Mouse (Mus musculus): Measurements from ENCODE around the gene Scamp3. TPM values are rescaled to one million over a fixed set of nuclear protein-coding genes. Genes with fewer than 3 reads are reported as not detected.
"Not testable (repeated sequence)": the region's sequence is repeated elsewhere in the genome, so short reads cannot be mapped to it uniquely, and the experiment has no call there.

Scamp3 gene
- polyA plus RNA-seq, 2 experiments = 35.3 to 41.0 TPM

- 4% methylated on average over 19 of the region's 19 CpGs for WGBS (ENCODE audit: insufficient replicate concordance)
- Histone ChIP-seq H3K9me3 (ENCODE audit: control insufficient read depth, low read length) (no peaks in the 10 kb centered on the region), H3K4me2 (ENCODE audit: low read depth) (peak within 1 kb of the TSS; percentile 74), H3K4me1 (replicated peaks; ENCODE audit: control insufficient read depth in 2 of 2, insufficient read depth in 2 of 2, low read length in 1 of 2) (peaks cover 16 to 19% of the 10 kb centered on the region in 2 experiments), H3K27ac (peak within 1 kb of the TSS; percentile 5), H3K4me3 (ENCODE audit: insufficient read depth in 1 of 2, low read depth in 2 of 2, low read length in 2 of 2) (peak within 1 kb of the TSS; percentile 75 to 78), H3K9ac (replicated peaks) (peak within 1 kb of the TSS; percentile 73), H3K27me3 (ENCODE audit: control insufficient read depth, insufficient read depth, low read length) (no peaks in the 10 kb centered on the region; the same call in 1 of the 2 replicates), H3K36me3 (replicated peaks; ENCODE audit: control insufficient read depth, insufficient read depth, low read depth) (no peaks in the 10 kb centered on the region)
- ATAC-seq (ENCODE audit: insufficient read depth) (no peak), DNase-seq (ENCODE audit: low read depth in 3 of 3, low spot score in 3 of 3) (no peak)
- no peak for TF ChIP-seq EP300 (IDR thresholded peaks at IDR 0.05; ENCODE audit: low read depth)
Measured at GRCm38 (mm10) chr3:89214681-89215411, 37.6 kb downstream of the Scamp3 start, which contains the start of gene Thbs3. Thbs3 (plus strand) TSS chr3:89215180.

GRCm38 (mm10) chr3:89215853-89216252 is 38.6 kb downstream of the Scamp3 start:
- ATAC-seq (ENCODE audit: insufficient read depth) = 0 out of 2 replicates have a peak, but pooled peaks have one; percentile 7
- H3K27ac ChIP-seq = no peak overlapping the region
- H3K36me3 ChIP-seq (replicated peaks; ENCODE audit: control insufficient read depth, insufficient read depth, low read depth) = no peaks in the 10 kb centered on the region
- H3K4me2 ChIP-seq (ENCODE audit: low read depth) = peak overlapping the region; percentile 23; the same call in 1 of the 2 replicates
- H3K4me3 ChIP-seq (ENCODE audit: insufficient read depth in 1 of 2, low read depth in 2 of 2, low read length in 2 of 2) = no peak overlapping the region
- peak; percentile 98 for TF ChIP-seq CTCF (IDR thresholded peaks at IDR 0.05; ENCODE audit: low read depth)
- TF ChIP-seq EP300 (IDR thresholded peaks at IDR 0.05; ENCODE audit: low read depth) = no peak
- 0% methylated on average over 6 of the region's 6 CpGs for WGBS (ENCODE audit: insufficient replicate concordance)
- DNase-seq (ENCODE audit: low read depth in 3 of 3, low spot score in 3 of 3) = peak; percentile 72 to 75 (median 73)
- H3K9ac ChIP-seq (replicated peaks) = no peak overlapping the region
- no peaks in the 10 kb centered on the region; the same call in 1 of the 2 replicates for H3K27me3 ChIP-seq (ENCODE audit: control insufficient read depth, insufficient read depth, low read length)
- peaks cover 16 to 19% of the 10 kb centered on the region in 2 experiments for H3K4me1 ChIP-seq (replicated peaks; ENCODE audit: control insufficient read depth in 2 of 2, insufficient read depth in 2 of 2, low read length in 1 of 2)
- no peaks in the 10 kb centered on the region for H3K9me3 ChIP-seq (ENCODE audit: control insufficient read depth, low read length)

GRCm38 (mm10) chr3:89216407-89216806 is 39.1 kb downstream of the Scamp3 start:
- not testable (repeated sequence) for H3K9me3 ChIP-seq (ENCODE audit: control insufficient read depth, low read length); H3K4me2 ChIP-seq (ENCODE audit: low read depth); H3K36me3 ChIP-seq (replicated peaks; ENCODE audit: control insufficient read depth, insufficient read depth, low read depth); DNase-seq (ENCODE audit: low read depth in 3 of 3, low spot score in 3 of 3); H3K4me3 ChIP-seq (ENCODE audit: insufficient read depth in 1 of 2, low read depth in 2 of 2, low read length in 2 of 2); H3K27me3 ChIP-seq (ENCODE audit: control insufficient read depth, insufficient read depth, low read length); H3K9ac ChIP-seq (replicated peaks); ATAC-seq (ENCODE audit: insufficient read depth); H3K27ac ChIP-seq
- H3K4me1 ChIP-seq (replicated peaks; ENCODE audit: control insufficient read depth in 2 of 2, insufficient read depth in 2 of 2, low read length in 1 of 2) = peaks cover 16 to 19% of the 10 kb centered on the region in 2 experiments
- WGBS (ENCODE audit: insufficient replicate concordance) = 47% methylated on average over 7 of the region's 7 CpGs

GRCm38 (mm10) chr3:89218271-89218670 is 41.0 kb downstream of the Scamp3 start:
- no peaks in the 10 kb centered on the region for H3K9me3 ChIP-seq (ENCODE audit: control insufficient read depth, low read length)
- H3K4me2 ChIP-seq (ENCODE audit: low read depth) = no peak overlapping the region
- H3K4me1 ChIP-seq (replicated peaks; ENCODE audit: control insufficient read depth in 2 of 2, insufficient read depth in 2 of 2, low read length in 1 of 2) = peaks cover 10 to 11% of the 10 kb centered on the region in 2 experiments
- ATAC-seq (ENCODE audit: insufficient read depth) = no peak
- DNase-seq (ENCODE audit: low read depth in 3 of 3, low spot score in 3 of 3) = no peak
- no peak overlapping the region for H3K9ac ChIP-seq (replicated peaks)
- H3K27ac ChIP-seq = no peak overlapping the region
- H3K36me3 ChIP-seq (replicated peaks; ENCODE audit: control insufficient read depth, insufficient read depth, low read depth) = no peaks in the 10 kb centered on the region
- no peaks in the 10 kb centered on the region; the same call in 1 of the 2 replicates for H3K27me3 ChIP-seq (ENCODE audit: control insufficient read depth, insufficient read depth, low read length)
- WGBS (ENCODE audit: insufficient replicate concordance) = 68% methylated on average over 1 of the region's 1 CpGs
- TF ChIP-seq EP300 (IDR thresholded peaks at IDR 0.05; ENCODE audit: low read depth) = no peak
- no peak for TF ChIP-seq CTCF (IDR thresholded peaks at IDR 0.05; ENCODE audit: low read depth)
- no peak overlapping the region for H3K4me3 ChIP-seq (ENCODE audit: insufficient read depth in 1 of 2, low read depth in 2 of 2, low read length in 2 of 2)

- H3K36me3 ChIP-seq (replicated peaks; ENCODE audit: control insufficient read depth, insufficient read depth, low read depth) = no peaks in the 10 kb centered on the region
- no peak for ATAC-seq (ENCODE audit: insufficient read depth)
- WGBS (ENCODE audit: insufficient replicate concordance) = 28% methylated on average over 8 of the region's 8 CpGs
- peaks cover 9% of the 10 kb centered on the region in 2 experiments for H3K4me1 ChIP-seq (replicated peaks; ENCODE audit: control insufficient read depth in 2 of 2, insufficient read depth in 2 of 2, low read length in 1 of 2)
- no peak overlapping the region for H3K27ac ChIP-seq
- no peak overlapping the region for H3K4me3 ChIP-seq (ENCODE audit: insufficient read depth in 1 of 2, low read depth in 2 of 2, low read length in 2 of 2)
- H3K27me3 ChIP-seq (ENCODE audit: control insufficient read depth, insufficient read depth, low read length) = no peaks in the 10 kb centered on the region; the same call in 1 of the 2 replicates
- H3K9me3 ChIP-seq (ENCODE audit: control insufficient read depth, low read length) = no peaks in the 10 kb centered on the region
- TF ChIP-seq EP300 (IDR thresholded peaks at IDR 0.05; ENCODE audit: low read depth) (no peak), CTCF (IDR thresholded peaks at IDR 0.05; ENCODE audit: low read depth) (no peak)
- H3K4me2 ChIP-seq (ENCODE audit: low read depth) = no peak overlapping the region
- DNase-seq (ENCODE audit: low read depth in 3 of 3, low spot score in 3 of 3) = no peak
- H3K9ac ChIP-seq (replicated peaks) = no peak overlapping the region
Measured at GRCm38 (mm10) chr3:89219546-89219945, 42.3 kb downstream of the Scamp3 start.

Measured in liver, embryonic 14.5 days (tissue).